ENCODE assay signal across 24 mouse cellular contexts in genomic region chr6:73059596-73060121, GRCm38 (mm10).
A peak's percentile ranks its signal among the peaks of the same experiment; 100 is the strongest.
DNase-seq lines count a peak whose midpoint lies in the region; ATAC-seq and TF ChIP-seq lines count a peak whose summit lies in the region.
"Had no signal": no experiment of that assay in that cellular context is flagged by ENCODE, and none has a peak within 500 bp of the region (broad histone marks: within the 10 kb centered on the region; RNA-seq: fewer than 3 reads in every experiment).

No protein-coding gene starts in this region.

- H3K4me1 ChIP-seq in lung, postnatal 0 days (ENCODE audit: insufficient read depth, low read depth, low read length): no peaks in the 10 kb centered on the region
- H3K4me1 ChIP-seq in embryonic facial prominence, embryonic 14.5 days (ENCODE audit: control insufficient read depth, insufficient read depth, low read length): no peaks in the 10 kb centered on the region
- H3K4me1 ChIP-seq: embryonic facial prominence, embryonic 13.5 days; forebrain, embryonic 13.5 days; heart, embryonic 12.5 days; hindbrain, embryonic 12.5 days; limb, embryonic 13.5 days had no signal

- H3K36me3 ChIP-seq in lung, postnatal 0 days (ENCODE audit: insufficient read depth, low read length): no peaks in the 10 kb centered on the region
- no peaks in the 10 kb centered on the region for H3K36me3 ChIP-seq in embryonic facial prominence, embryonic 14.5 days (ENCODE audit: control insufficient read depth, insufficient read depth, low read length)
- H3K36me3 ChIP-seq: embryonic facial prominence, embryonic 13.5 days; heart, embryonic 12.5 days; hindbrain, embryonic 12.5 days; limb, embryonic 13.5 days had no signal

- no peaks in the 10 kb centered on the region for H3K27me3 ChIP-seq in lung, postnatal 0 days (replicated peaks; ENCODE audit: insufficient read depth, low read length)
- H3K27me3 ChIP-seq in embryonic facial prominence, embryonic 14.5 days (replicated peaks; ENCODE audit: control insufficient read depth, insufficient read depth, low read length): no peaks in the 10 kb centered on the region
- H3K27me3 ChIP-seq: embryonic facial prominence, embryonic 13.5 days; forebrain, embryonic 13.5 days; heart, embryonic 12.5 days; hindbrain, embryonic 12.5 days; limb, embryonic 13.5 days had no signal

- H3K9ac ChIP-seq in lung, postnatal 0 days (replicated peaks; ENCODE audit: low read depth): no peak overlapping the region
- H3K9ac ChIP-seq in embryonic facial prominence, embryonic 14.5 days (ENCODE audit: low read depth, low read length): no peak overlapping the region
- H3K9ac ChIP-seq: embryonic facial prominence, embryonic 13.5 days; forebrain, embryonic 13.5 days; heart, embryonic 12.5 days; hindbrain, embryonic 12.5 days; limb, embryonic 13.5 days; liver, embryonic 14.5 days had no signal

- TF ChIP-seq EP300 in lung, postnatal 0 days (IDR thresholded peaks at IDR 0.05): no peak

- H3K4me2 ChIP-seq in lung, postnatal 0 days (replicated peaks; ENCODE audit: low read depth, low read length): no peak overlapping the region
- no peak overlapping the region for H3K4me2 ChIP-seq in embryonic facial prominence, embryonic 14.5 days (ENCODE audit: low read depth, low read length)
- H3K4me2 ChIP-seq: embryonic facial prominence, embryonic 13.5 days; forebrain, embryonic 13.5 days; heart, embryonic 12.5 days; hindbrain, embryonic 12.5 days; limb, embryonic 13.5 days had no signal

- H3K9me3 ChIP-seq in lung, postnatal 0 days (ENCODE audit: low read length): no peaks in the 10 kb centered on the region; the same call in 1 of the 2 replicates
- H3K9me3 ChIP-seq in embryonic facial prominence, embryonic 14.5 days (ENCODE audit: control insufficient read depth, low read length): peaks cover 7% of the 10 kb centered on the region; the same call in 1 of the 2 replicates
- H3K9me3 ChIP-seq: hindbrain, embryonic 12.5 days had no signal

- peak; percentile 46 for DNase-seq in lung, postnatal 0 days (ENCODE audit: low spot score)
- no peak for DNase-seq in lung, postnatal 25 days (ENCODE audit: low spot score)
- DNase-seq in embryo, embryonic 10.5 days (ENCODE audit: low spot score): peak; percentile 27
- DNase-seq in embryonic facial prominence, embryonic 14.5 days (ENCODE audit: low spot score): peak; percentile 11
- no peak for DNase-seq in gastrocnemius, adult 18-20 months (ENCODE audit: low spot score)
- no peak for DNase-seq in B cell, adult 2 months
- DNase-seq: adrenal gland, postnatal 25 days; cerebellum, adult 11 months; cerebellum, postnatal 25 days; gastrocnemius, postnatal 10 days; heart, adult 18-20 months; heart, postnatal 10 days; kidney, adult 2 months; layer of hippocampus, adult 9-11 months; lung, postnatal 14 days had no signal

- H3K4me3 ChIP-seq in lung, postnatal 0 days (ENCODE audit: low read depth, low read length): no peak overlapping the region
- no peak overlapping the region for H3K4me3 ChIP-seq in embryonic facial prominence, embryonic 14.5 days (ENCODE audit: low read depth, low read length)
- H3K4me3 ChIP-seq: embryonic facial prominence, embryonic 13.5 days; forebrain, embryonic 13.5 days; heart, embryonic 12.5 days; hindbrain, embryonic 12.5 days; limb, embryonic 13.5 days had no signal

- TF ChIP-seq CTCF in lung, postnatal 0 days (IDR thresholded peaks at IDR 0.05): no peak

- peak; percentile 43 for ATAC-seq in lung, postnatal 0 days
- no peak for ATAC-seq in embryonic facial prominence, embryonic 14.5 days (ENCODE audit: low read depth)
- ATAC-seq in megakaryocyte progenitor cell, adult 5-6 weeks (replicated peaks; ENCODE audit: poor library complexity): peak; percentile 70
- ATAC-seq: forebrain, embryonic 13.5 days had no signal

- WGBS in lung, postnatal 0 days: 72% methylated on average over 7 of the region's 7 CpGs
- 70% methylated on average over 7 of the region's 7 CpGs for WGBS in embryonic facial prominence, embryonic 14.5 days

- no peak overlapping the region for H3K27ac ChIP-seq in lung, postnatal 0 days (ENCODE audit: low read length)
- no peak overlapping the region for H3K27ac ChIP-seq in embryonic facial prominence, embryonic 14.5 days (replicated peaks; ENCODE audit: low read depth, low read length)
- H3K27ac ChIP-seq: embryonic facial prominence, embryonic 13.5 days; forebrain, embryonic 13.5 days; hindbrain, embryonic 12.5 days; kidney, postnatal 0 days; limb, embryonic 13.5 days; liver, embryonic 14.5 days; stomach, postnatal 0 days had no signal

Comparison
In these comparisons a context has a peak if more than half of its experiments do, and no peak if none do; other contexts are left out.
1. DNase-seq: peak in lung, postnatal 0 days (single experiment), embryo, embryonic 10.5 days (single experiment) and embryonic facial prominence, embryonic 14.5 days (single experiment); none in lung, postnatal 25 days (single experiment), gastrocnemius, adult 18-20 months (single experiment) and B cell, adult 2 months (0 of 2).